Mouse (Mus musculus): ENCODE results near the gene Zfp867.

GRCm38 (mm10) chr11:59512733-59513132 lies 40.5 kb upstream of the Zfp867 start:
- TF ChIP-seq CTCF (conservative IDR thresholded peaks at IDR 0.05; ENCODE audit: insufficient read depth, insufficient read length, low read depth, low read length), result no peak
- no peak for TF ChIP-seq POLR2A (IDR thresholded peaks at IDR 0.05; ENCODE audit: low read depth, low read length)
